8 mouse cellular contexts compared by ENCODE assay signal in the genomic region with DNA sequence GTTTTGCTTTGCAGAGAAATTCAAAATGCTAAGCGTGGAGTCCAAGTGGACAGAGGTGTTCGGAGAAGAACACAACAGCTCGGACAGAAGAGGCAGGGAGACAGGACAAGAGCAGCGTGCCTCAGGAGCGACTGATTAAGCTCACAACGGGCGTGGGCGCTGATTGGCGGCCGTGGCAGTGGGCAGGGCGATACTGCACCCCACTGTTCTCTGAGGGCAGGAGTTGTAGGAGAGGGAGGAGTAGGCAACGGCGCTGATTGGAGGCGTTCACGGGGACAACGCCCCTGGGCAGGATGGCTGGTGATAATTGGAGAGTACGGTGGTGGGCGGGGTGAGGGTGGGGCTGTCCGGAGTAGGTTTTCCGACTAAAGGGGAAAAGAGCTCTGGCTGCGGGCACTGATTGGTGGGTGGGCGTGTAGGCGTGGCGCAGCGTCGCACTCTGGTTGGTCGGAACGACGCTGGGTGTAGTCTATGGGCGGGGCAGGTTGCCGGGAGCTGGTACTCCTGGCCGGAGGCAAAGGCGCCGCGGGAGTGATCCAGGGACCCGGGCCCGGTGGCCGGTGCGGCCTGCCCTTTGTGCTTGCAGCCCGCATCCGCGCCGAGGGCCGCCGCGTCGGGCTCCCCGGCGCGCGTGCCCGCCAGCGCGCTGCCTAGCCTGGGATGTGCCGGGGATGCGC. TPM values are rescaled to one million over a fixed set of nuclear protein-coding genes. Genes with fewer than 3 reads are reported as not detected.
DNase-seq lines count a peak whose midpoint lies in the region; ATAC-seq and TF ChIP-seq lines count a peak whose summit lies in the region.

Rps6ka2 (plus strand) TSS at position 489 of the 677 bp plus-strand sequence.

- dilution Hi-C loops in CH12.LX (cut with MboI; ENCODE audit: extremely low pct_ligation_motif_present, extremely low pct_unique_long_range_greater_than_20kb, low sequenced_read_pairs), result no loop called here

- no peaks in the 10 kb centered on the region for H3K36me3 ChIP-seq in CH12.LX (replicated peaks in 1 of 2; ENCODE audit: control insufficient read depth in 1 of 2, insufficient read depth in 1 of 2, low read length in 1 of 2)
- H3K36me3 ChIP-seq in forebrain, embryonic 12.5 days (replicated peaks), result no peaks in the 10 kb centered on the region
- H3K36me3 ChIP-seq in heart, postnatal 0 days (replicated peaks; ENCODE audit: control insufficient read depth, insufficient read depth, low read length), result no peaks in the 10 kb centered on the region
- H3K36me3 ChIP-seq in liver, embryonic 16.5 days (ENCODE audit: control insufficient read depth, insufficient read depth), result no peaks in the 10 kb centered on the region
- no peaks in the 10 kb centered on the region for H3K36me3 ChIP-seq in neural tube, embryonic 13.5 days
- H3K36me3 ChIP-seq in testis, adult 2 months (ENCODE audit: control insufficient read depth, insufficient read depth, low read length), result no peaks in the 10 kb centered on the region

- H3K27me3 ChIP-seq in CH12.LX (replicated peaks), result peaks cover 19% of the 10 kb centered on the region
- no peaks in the 10 kb centered on the region for H3K27me3 ChIP-seq in forebrain, embryonic 12.5 days
- no peaks in the 10 kb centered on the region for H3K27me3 ChIP-seq in heart, postnatal 0 days (ENCODE audit: control insufficient read depth, insufficient read depth, low read length)
- peaks cover 13% of the 10 kb centered on the region for H3K27me3 ChIP-seq in liver, embryonic 16.5 days (ENCODE audit: control insufficient read depth, insufficient read depth, low read depth, low read length)
- H3K27me3 ChIP-seq in neural tube, embryonic 13.5 days, result no peaks in the 10 kb centered on the region
- H3K27me3 ChIP-seq in testis, adult 2 months (ENCODE audit: control insufficient read depth, insufficient read depth, low read length), result no peaks in the 10 kb centered on the region

- peak; percentile 98 for DNase-seq in CH12.LX (ENCODE audit: extremely low read depth)
- DNase-seq in c-Kit-positive CD71-positive TER-119-positive erythroid progenitor cells, embryonic 14.5 days (ENCODE audit: low spot score), result peak; percentile 88
- peak; percentile 99 for DNase-seq in heart, postnatal 0 days (ENCODE audit: low spot score)
- DNase-seq in kidney, postnatal 4 days, result peak; percentile 95 to 98

- peak; percentile 99 for ATAC-seq in forebrain, embryonic 12.5 days (ENCODE audit: low FRiP score)
- peak; percentile 98 for ATAC-seq in heart, postnatal 0 days (ENCODE audit: insufficient read depth, low read depth)
- peak; percentile 99 for ATAC-seq in liver, embryonic 16.5 days (ENCODE audit: low read depth)
- peak; percentile 99 for ATAC-seq in neural tube, embryonic 13.5 days (ENCODE audit: low read depth)

- H3K4me1 ChIP-seq in CH12.LX (ENCODE audit: control insufficient read depth in 1 of 2, insufficient read depth in 2 of 2), result peaks cover 6 to 16% of the 10 kb centered on the region in 2 experiments
- H3K4me1 ChIP-seq in forebrain, embryonic 12.5 days, result peaks cover 33% of the 10 kb centered on the region
- peaks cover 22% of the 10 kb centered on the region for H3K4me1 ChIP-seq in heart, postnatal 0 days (ENCODE audit: control insufficient read depth, insufficient read depth)
- peaks cover 8% of the 10 kb centered on the region for H3K4me1 ChIP-seq in liver, embryonic 16.5 days (ENCODE audit: control insufficient read depth, low read depth, low read length)
- H3K4me1 ChIP-seq in neural tube, embryonic 13.5 days (replicated peaks), result peaks cover 46% of the 10 kb centered on the region
- H3K4me1 ChIP-seq in testis, adult 2 months (ENCODE audit: control insufficient read depth, insufficient read depth, low read length), result peaks cover 12% of the 10 kb centered on the region

- WGBS in forebrain, embryonic 12.5 days, result under 1% methylated on average over 52 of the region's 56 CpGs
- 1% methylated on average over 53 of the region's 56 CpGs for WGBS in heart, postnatal 0 days
- under 1% methylated on average over 54 of the region's 56 CpGs for WGBS in liver, embryonic 16.5 days (ENCODE audit: insufficient replicate concordance)
- under 1% methylated on average over 53 of the region's 56 CpGs for WGBS in neural tube, embryonic 13.5 days

- in situ Hi-C loops in CH12.LX (cut with MboI; ENCODE audit: low pct_ligation_motif_present, low pct_unique_long_range_greater_than_20kb, low sequenced_read_pairs), result no loop called here

- no peak within 1 kb of the TSS for H3K27ac ChIP-seq in CH12.LX (ENCODE audit: insufficient read depth, low read depth)
- peak within 1 kb of the TSS; percentile 93 for H3K27ac ChIP-seq in forebrain, embryonic 12.5 days
- peak within 1 kb of the TSS; percentile 91 for H3K27ac ChIP-seq in heart, postnatal 0 days (ENCODE audit: low read depth)
- peak within 1 kb of the TSS; percentile 3; the same call in 1 of the 2 replicates for H3K27ac ChIP-seq in liver, embryonic 16.5 days (ENCODE audit: low read length)
- peak within 1 kb of the TSS; percentile 94 for H3K27ac ChIP-seq in neural tube, embryonic 13.5 days (replicated peaks)
- H3K27ac ChIP-seq in testis, adult 2 months (ENCODE audit: control insufficient read depth, insufficient read depth, low read depth, low read length), result peak within 1 kb of the TSS; percentile 80

- TF ChIP-seq POLR2A in CH12.LX (IDR thresholded peaks at IDR 0.05; ENCODE audit: low read depth, low read length), result peak; percentile 69
- peak; percentile 86 for TF ChIP-seq POLR2A in testis, adult 2 months (IDR thresholded peaks at IDR 0.05; ENCODE audit: control insufficient read depth, low read depth, low read length)

- H3K4me3 ChIP-seq in CH12.LX (replicated peaks in 1 of 3; ENCODE audit: low read depth in 2 of 3, low read length in 2 of 3, poor library complexity in 1 of 3), result peak within 1 kb of the TSS; percentile 28 to 67 (median 59)
- H3K4me3 ChIP-seq in forebrain, embryonic 12.5 days (replicated peaks), result peak within 1 kb of the TSS; percentile 84
- H3K4me3 ChIP-seq in heart, postnatal 0 days (ENCODE audit: low read depth, low read length), result peak within 1 kb of the TSS; percentile 69
- peak within 1 kb of the TSS; percentile 67 for H3K4me3 ChIP-seq in liver, embryonic 16.5 days (ENCODE audit: low read depth, low read length)
- peak within 1 kb of the TSS; percentile 78 for H3K4me3 ChIP-seq in neural tube, embryonic 13.5 days
- peak within 1 kb of the TSS; percentile 85 for H3K4me3 ChIP-seq in testis, adult 2 months (ENCODE audit: control insufficient read depth, low read depth, low read length)

- no peak for TF ChIP-seq EP300 in CH12.LX (IDR thresholded peaks at IDR 0.05; ENCODE audit: low read length)
- no peak for TF ChIP-seq EP300 in heart, postnatal 0 days (IDR thresholded peaks at IDR 0.05; ENCODE audit: low read depth)

- H3K9me3 ChIP-seq in CH12.LX (replicated peaks; ENCODE audit: low read length), result no peaks in the 10 kb centered on the region
- H3K9me3 ChIP-seq in forebrain, embryonic 12.5 days, result no peaks in the 10 kb centered on the region
- no peaks in the 10 kb centered on the region for H3K9me3 ChIP-seq in heart, postnatal 0 days (replicated peaks; ENCODE audit: control insufficient read depth, low read length)
- no peaks in the 10 kb centered on the region for H3K9me3 ChIP-seq in liver, embryonic 16.5 days (replicated peaks; ENCODE audit: control insufficient read depth, low read length)
- no peaks in the 10 kb centered on the region for H3K9me3 ChIP-seq in neural tube, embryonic 13.5 days

- TF ChIP-seq RAD21 in CH12.LX (IDR thresholded peaks at IDR 0.05; ENCODE audit: low read depth, low read length), result no peak

- peak within 1 kb of the TSS; percentile 29; the same call in 1 of the 2 replicates for H3K9ac ChIP-seq in CH12.LX (ENCODE audit: insufficient read depth, low read depth)
- H3K9ac ChIP-seq in forebrain, embryonic 12.5 days, result peak within 1 kb of the TSS; percentile 77
- peak within 1 kb of the TSS; percentile 70 for H3K9ac ChIP-seq in heart, postnatal 0 days (replicated peaks; ENCODE audit: low read depth, low read length)
- H3K9ac ChIP-seq in liver, embryonic 16.5 days (ENCODE audit: low read depth, low read length), result peak within 1 kb of the TSS; percentile 47
- H3K9ac ChIP-seq in neural tube, embryonic 13.5 days, result peak within 1 kb of the TSS; percentile 83

- no peaks in the 10 kb centered on the region for H3K79me2 ChIP-seq in CH12.LX (replicated peaks; ENCODE audit: control insufficient read depth, extremely low read depth, insufficient read depth, poor library complexity, severe bottlenecking)

- H3K4me2 ChIP-seq in CH12.LX (ENCODE audit: insufficient read depth, low read depth, poor library complexity, severe bottlenecking), result peak within 1 kb of the TSS; percentile 81
- peak within 1 kb of the TSS; percentile 71 for H3K4me2 ChIP-seq in forebrain, embryonic 12.5 days
- H3K4me2 ChIP-seq in heart, postnatal 0 days (ENCODE audit: low read depth, low read length), result peak within 1 kb of the TSS; percentile 94
- peak within 1 kb of the TSS; percentile 90 for H3K4me2 ChIP-seq in liver, embryonic 16.5 days (ENCODE audit: low read depth, low read length)
- peak within 1 kb of the TSS; percentile 73 for H3K4me2 ChIP-seq in neural tube, embryonic 13.5 days

- TF ChIP-seq CTCF in CH12.LX (conservative IDR thresholded peaks at IDR 0.05 in 1 of 2, IDR thresholded peaks at IDR 0.05 in 1 of 2; ENCODE audit: low read depth in 2 of 2, low read length in 2 of 2), result no peak
- TF ChIP-seq CTCF in heart, postnatal 0 days (IDR thresholded peaks at IDR 0.05; ENCODE audit: low read depth), result no peak
- no peak for TF ChIP-seq CTCF in testis, adult 2 months (IDR thresholded peaks at IDR 0.05; ENCODE audit: control insufficient read depth, insufficient read depth, insufficient replicate concordance, low read depth, low read length)

TF ChIP-seq in CH12.LX, 34 proteins besides CTCF, POLR2A, EP300 and RAD21 (continues in another document):
- TF ChIP-seq NRF1 (IDR thresholded peaks at IDR 0.05; ENCODE audit: low read depth, low read length) (no peak), MXI1 (IDR thresholded peaks at IDR 0.05; ENCODE audit: low read depth, low read length) (peak; percentile 59; the same call in 1 of the 2 replicates), ELF1 (IDR thresholded peaks at IDR 0.05; ENCODE audit: low read depth, low read length) (peak; percentile 60), HCFC1 (IDR thresholded peaks at IDR 0.05; ENCODE audit: low read depth, low read length) (no peak), CHD2 (IDR thresholded peaks at IDR 0.05; ENCODE audit: low read length) (0 out of 2 replicates have a peak, but pooled peaks have one; percentile 25)

RNA-seq across cellular contexts. Expression of gene Rps6ka2, which starts in this region (rescaled TPM):
- total RNA-seq in CH12.LX (2012; rRNA removed) (0.64 and 0.97 TPM in 2 replicates), CH12.LX (2014; rRNA removed) (0.91 and 1.4 TPM in 2 replicates)
- 1.4 and 1.5 TPM in 2 replicates for polyA plus RNA-seq in CH12.LX (2012; ENCODE audit: insufficient read length, low read depth)
- 23.6 and 27.2 TPM in 2 replicates for polyA plus RNA-seq in forebrain, embryonic 12.5 days (2016; fragmentation: Nextera tagmentation; extraction: Ambion mirVana)
- 36.4 and 37.4 TPM in 2 replicates for total RNA-seq in heart, postnatal 0 days (2014; rRNA removed; ENCODE audit: low replicate concordance)
- polyA plus RNA-seq in heart, postnatal 0 days (2015; fragmentation: Nextera tagmentation; extraction: Ambion mirVana), result 13.6 and 14.3 TPM in 2 replicates
- 1.1 and 1.6 TPM in 2 replicates for polyA plus RNA-seq in liver, embryonic 16.5 days (2015; fragmentation: Nextera tagmentation; extraction: Ambion mirVana)
- polyA plus RNA-seq in neural tube, embryonic 13.5 days (2015; fragmentation: Nextera tagmentation; extraction: Ambion mirVana), result 23.5 and 24.2 TPM in 2 replicates
- polyA plus RNA-seq in testis, adult 2 months (2012; rRNA removed), result 12.6 and 15.6 TPM in 2 replicates

Comparison
In these comparisons a context has a peak if more than half of its experiments do, and no peak if none do; other contexts are left out.
1. RNA of gene Rps6ka2 (total RNA-seq): 36.4 to 37.4 TPM in heart, postnatal 0 days; 0.64 to 1.4 TPM in CH12.LX; every median in the first group is over 10 times any median in the second.
2. H3K9ac ChIP-seq: peak in every context shown above with its lines; median percentile 83 in neural tube, embryonic 13.5 days; 77 in forebrain, embryonic 12.5 days; 70 in heart, postnatal 0 days; 47 in liver, embryonic 16.5 days; 29 in CH12.LX.
3. Peak in every context shown above with its lines, with median percentiles within 50 percentile points of each other: DNase-seq, H3K4me2 ChIP-seq, H3K4me3 ChIP-seq and ATAC-seq.